Mouse (Mus musculus) cortical plate, adult 2 months (tissue): Measurements from ENCODE around the gene Zbp1. TPM values are rescaled to one million over a fixed set of nuclear protein-coding genes. Genes with fewer than 3 reads are reported as not detected.

Source experiments
- H3K27ac ChIP-seq: fragments of 200-500 bp; 2 replicates; pipeline ENCODE4 v1.5.1; 2012; ENCODE audit warnings: low read length, control low read depth, inconsistent platforms; ENCODE audit not compliant: insufficient read depth
- H3K4me1 ChIP-seq: fragments of 200-500 bp; 2 replicates; pipeline ENCODE4 v1.6.1; 2011; ENCODE audit warnings: low read length; ENCODE audit not compliant: control insufficient read depth, insufficient read depth
- H3K4me3 ChIP-seq: fragments of 200-500 bp; 2 replicates; pipeline ENCODE4 v1.5.1; 2011; ENCODE audit warnings: mild to moderate bottlenecking, low read length, control low read depth; ENCODE audit not compliant: insufficient read depth
- CTCF ChIP-seq: fragments of 200-500 bp; IDR thresholded peaks from 2 replicates; pipeline ENCODE4 v1.5.1; 2011; ENCODE audit warnings: mild to moderate bottlenecking, control low read depth, low read length; ENCODE audit not compliant: insufficient read depth; ENCODE audit errors: extremely low read depth
- POLR2A ChIP-seq: fragments of 200-500 bp; IDR thresholded peaks from 2 replicates; pipeline ENCODE4 v1.6.1; 2011; ENCODE audit warnings: mild to moderate bottlenecking, low read length, control low read depth; ENCODE audit not compliant: insufficient read depth; ENCODE audit errors: extremely low read depth
- polyA plus RNA-seq: library from polyadenylated mRNA; depleted of rRNA; stranded (reverse); fragments of >200 nt; gene quantifications from 2 replicates; pipeline ENCODE4 v1.2.3, GENCODE M21; 2012; rRNA removed

The Zbp1 gene
- polyA plus RNA-seq, 1 experiment = 1.0 TPM

- Histone ChIP-seq H3K4me3 (no peak overlapping the region), H3K27ac (no peak overlapping the region), H3K4me1 (peaks cover 3% of the 10 kb centered on the region)
- TF ChIP-seq POLR2A = no peak
- TF ChIP-seq CTCF = peak; percentile 43
Measured at GRCm38 (mm10) chr2:173164358-173164757, 54.4 kb downstream of the Zbp1 start.

GRCm38 (mm10) chr2:173163380-173163779, 55.3 kb downstream of the Zbp1 start:
- no peaks in the 10 kb centered on the region for H3K4me1 ChIP-seq
- no peak overlapping the region for H3K27ac ChIP-seq
- TF ChIP-seq CTCF = no peak
- no peak for TF ChIP-seq POLR2A
- H3K4me3 ChIP-seq = no peak overlapping the region

- peak; percentile 69 for TF ChIP-seq CTCF
- no peak for TF ChIP-seq POLR2A
- Histone ChIP-seq H3K4me1 (no peaks in the 10 kb centered on the region), H3K27ac (no peak overlapping the region), H3K4me3 (no peak overlapping the region)
Measured at GRCm38 (mm10) chr2:173159354-173160311, 59.1 kb downstream of the Zbp1 start.

DNA sequence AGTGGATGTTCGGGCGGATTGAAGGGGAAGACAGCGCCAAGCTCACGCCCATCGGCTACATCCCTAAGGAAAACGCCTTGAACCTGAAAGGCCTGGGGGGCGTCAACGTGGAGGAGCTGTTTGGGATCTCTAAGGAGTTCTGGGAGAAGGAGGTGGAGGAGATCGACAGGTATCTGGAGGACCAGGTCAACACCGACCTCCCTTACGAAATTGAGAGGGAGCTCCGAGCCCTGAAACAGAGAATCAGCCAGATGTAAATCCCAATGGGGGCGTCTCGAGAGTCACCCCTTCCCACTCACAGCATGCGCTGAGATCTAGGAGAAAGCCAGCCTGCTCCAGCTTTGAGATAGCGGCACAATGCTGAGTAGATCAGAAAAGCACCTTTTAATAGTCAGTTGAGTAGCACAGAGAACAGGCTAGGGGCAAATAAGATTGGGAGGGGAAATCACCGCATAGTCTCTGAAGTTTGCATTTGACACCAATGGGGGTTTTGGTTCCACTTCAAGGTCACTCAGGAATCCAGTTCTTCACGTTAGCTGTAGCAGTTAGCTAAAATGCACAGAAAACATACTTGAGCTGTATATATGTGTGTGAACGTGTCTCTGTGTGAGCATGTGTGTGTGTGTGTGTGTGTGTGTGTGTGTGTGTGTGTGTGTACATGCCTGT, 60.2 kb downstream of the Zbp1 start:
- TF ChIP-seq POLR2A = no peak
- TF ChIP-seq CTCF = no peak
- no peak overlapping the region for H3K4me3 ChIP-seq

GRCm38 (mm10) chr2:173157871-173158270, 60.9 kb downstream of the Zbp1 start:
- H3K4me3 ChIP-seq = no peak overlapping the region
- no peak for TF ChIP-seq POLR2A
- no peak for TF ChIP-seq CTCF
- no peaks in the 10 kb centered on the region for H3K4me1 ChIP-seq
- H3K27ac ChIP-seq = no peak overlapping the region

More for the DNA sequence above, 60.2 kb downstream of the Zbp1 start:
- H3K4me1 ChIP-seq = no peaks in the 10 kb centered on the region
- no peak overlapping the region for H3K27ac ChIP-seq

- Histone ChIP-seq H3K27ac (no peak overlapping the region), H3K4me3 (no peak overlapping the region), H3K4me1 (no peaks in the 10 kb centered on the region)
- TF ChIP-seq CTCF (no peak), POLR2A (no peak)
Measured at GRCm38 (mm10) chr2:173157376-173157775, 61.3 kb downstream of the Zbp1 start.

DNA sequence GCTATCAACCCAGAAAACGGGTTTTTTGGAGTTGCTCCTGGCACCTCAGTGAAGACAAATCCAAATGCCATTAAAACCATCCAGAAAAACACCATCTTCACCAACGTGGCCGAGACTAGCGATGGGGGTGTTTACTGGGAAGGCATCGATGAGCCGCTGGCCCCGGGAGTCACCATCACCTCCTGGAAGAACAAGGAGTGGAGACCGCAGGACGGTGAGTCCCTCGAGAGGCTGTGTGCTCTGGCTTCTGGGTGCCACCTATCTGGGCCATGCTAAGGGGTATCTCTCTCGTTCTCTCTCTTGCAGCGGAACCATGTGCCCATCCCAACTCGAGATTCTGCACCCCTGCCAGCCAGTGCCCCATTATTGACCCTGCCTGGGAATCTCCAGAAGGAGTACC, 61.8 kb downstream of the Zbp1 start:
- Histone ChIP-seq H3K4me3 (no peak overlapping the region), H3K4me1 (no peaks in the 10 kb centered on the region), H3K27ac (no peak overlapping the region)
- TF ChIP-seq CTCF (no peak), POLR2A (no peak)

Other genes starting within 250 kb of the Zbp1 start
- 0.36 and 0.67 TPM in 2 replicates for gene Spo11, start 241.2 kb downstream of the Zbp1 start, polyA plus RNA-seq
- 68.4 and 79.6 TPM in 2 replicates for gene Rae1, start 218.8 kb downstream of the Zbp1 start, polyA plus RNA-seq
- gene Rbm38, start 198.4 kb downstream of the Zbp1 start, polyA plus RNA-seq = 5.2 and 5.9 TPM in 2 replicates
- gene Ctcfl, start 99.4 kb downstream of the Zbp1 start, polyA plus RNA-seq = not detected in 2 replicates
- 0.04 TPM in 1 of 2 replicates, not detected in the other for gene Pck1, start 65.9 kb downstream of the Zbp1 start, polyA plus RNA-seq
- 39.8 and 42.3 TPM in 2 replicates for gene Pmepa1, start 57.6 kb upstream of the Zbp1 start, polyA plus RNA-seq